8 mouse cellular contexts compared by ENCODE assay signal in genomic region chr13:4244861-4245559, GRCm38 (mm10). TPM values are rescaled to one million over a fixed set of nuclear protein-coding genes. Genes with fewer than 3 reads are reported as not detected.
DNase-seq lines count a peak whose midpoint lies in the region.

No protein-coding gene starts in this region.

- DNase-seq in cerebellum, postnatal 14 days = peak; percentile 0 to 2
- no peak for DNase-seq in cerebellum, adult 11 months
- peak; percentile 20 for DNase-seq in adrenal gland, postnatal 25 days
- peak; percentile 15 for DNase-seq in heart, postnatal 4 days
- DNase-seq in limb, embryonic 10.5 days (ENCODE audit: low spot score) = peak; percentile 86
- peak; percentile 67 for DNase-seq in midbrain, embryonic 10.5 days (ENCODE audit: low spot score)
- no peak for DNase-seq in natural killer cell, adult 2 months (ENCODE audit: low spot score in 2 of 2)
- DNase-seq in MN1 (ENCODE audit: low spot score) = no peak

- H3K4me3 ChIP-seq in limb, embryonic 10.5 days = peak overlapping the region; percentile 36
- H3K4me3 ChIP-seq in midbrain, embryonic 10.5 days = peak overlapping the region; percentile 46

- no peaks in the 10 kb centered on the region for H3K27me3 ChIP-seq in limb, embryonic 10.5 days (ENCODE audit: low read depth, poor library complexity, severe bottlenecking)
- no peaks in the 10 kb centered on the region for H3K27me3 ChIP-seq in midbrain, embryonic 10.5 days (ENCODE audit: low read depth, poor library complexity, severe bottlenecking)

- H3K9me3 ChIP-seq in limb, embryonic 10.5 days (replicated peaks) = no peaks in the 10 kb centered on the region
- no peaks in the 10 kb centered on the region for H3K9me3 ChIP-seq in midbrain, embryonic 10.5 days (replicated peaks)

- no peaks in the 10 kb centered on the region for H3K36me3 ChIP-seq in limb, embryonic 10.5 days
- H3K36me3 ChIP-seq in midbrain, embryonic 10.5 days = no peaks in the 10 kb centered on the region

- 4% methylated on average over 13 of the region's 13 CpGs for WGBS in limb, embryonic 10.5 days
- WGBS in midbrain, embryonic 10.5 days = 4% methylated on average over 13 of the region's 13 CpGs

- peaks cover 10% of the 10 kb centered on the region for H3K4me1 ChIP-seq in limb, embryonic 10.5 days
- peaks cover 5% of the 10 kb centered on the region; the same call in 1 of the 2 replicates for H3K4me1 ChIP-seq in midbrain, embryonic 10.5 days

- peak overlapping the region; percentile 75 for H3K27ac ChIP-seq in limb, embryonic 10.5 days
- peak overlapping the region; percentile 67 for H3K27ac ChIP-seq in midbrain, embryonic 10.5 days (replicated peaks)

RNA-seq across cellular contexts. Expression of gene Akr1c19, which starts 16.5 kb away (rescaled TPM):
- total RNA-seq in adrenal gland, postnatal 25 days (2021) = 0.70 and 1.00 TPM in 2 replicates
- 1 to 10 TPM; 1.2 to 1.5 TPM for total RNA-seq in heart, postnatal 4 days (2021)
- 0.76 and 0.92 TPM in 2 replicates for polyA plus RNA-seq in limb, embryonic 10.5 days (2016; fragmentation: Nextera tagmentation; extraction: Ambion mirVana)
- 0.31 and 0.54 TPM in 2 replicates for polyA plus RNA-seq in midbrain, embryonic 10.5 days (2016; fragmentation: Nextera tagmentation; extraction: Ambion mirVana)

RNA-seq across cellular contexts. Expression of gene Akr1c12, which starts 34.2 kb away (rescaled TPM):
- not detected in 2 replicates for total RNA-seq in adrenal gland, postnatal 25 days (2021)
- not detected for total RNA-seq in heart, postnatal 4 days (2021)
- polyA plus RNA-seq in limb, embryonic 10.5 days (2016; fragmentation: Nextera tagmentation; extraction: Ambion mirVana) = 0.29 TPM in 2 replicates
- polyA plus RNA-seq in midbrain, embryonic 10.5 days (2016; fragmentation: Nextera tagmentation; extraction: Ambion mirVana) = 0.25 and 0.35 TPM in 2 replicates

RNA-seq across cellular contexts. Expression of gene Akr1c13, which starts 54.1 kb away (rescaled TPM):
- 36.1 and 44.4 TPM in 2 replicates for total RNA-seq in adrenal gland, postnatal 25 days (2021)
- total RNA-seq in heart, postnatal 4 days (2021) = 1 to 10 TPM; 1.5 to 1.8 TPM
- polyA plus RNA-seq in limb, embryonic 10.5 days (2016; fragmentation: Nextera tagmentation; extraction: Ambion mirVana) = 0.87 and 1.1 TPM in 2 replicates
- polyA plus RNA-seq in midbrain, embryonic 10.5 days (2016; fragmentation: Nextera tagmentation; extraction: Ambion mirVana) = 0.45 and 0.60 TPM in 2 replicates

Comparison
In these comparisons a context has a peak if more than half of its experiments do, and no peak if none do; other contexts are left out.
1. DNase-seq: peak in cerebellum, postnatal 14 days (2 of 2), adrenal gland, postnatal 25 days (single experiment), heart, postnatal 4 days (single experiment), limb, embryonic 10.5 days (single experiment) and midbrain, embryonic 10.5 days (single experiment); none in cerebellum, adult 11 months (single experiment), natural killer cell, adult 2 months (0 of 2) and MN1 (single experiment).
2. RNA of gene Akr1c13, which starts 54.1 kb away (total RNA-seq): 36.1 to 44.4 TPM in adrenal gland, postnatal 25 days; 1.5 to 1.8 TPM in heart, postnatal 4 days; every median in the first group is over 10 times any median in the second.